39 mouse cellular contexts compared by ENCODE assay signal in the genomic region with DNA sequence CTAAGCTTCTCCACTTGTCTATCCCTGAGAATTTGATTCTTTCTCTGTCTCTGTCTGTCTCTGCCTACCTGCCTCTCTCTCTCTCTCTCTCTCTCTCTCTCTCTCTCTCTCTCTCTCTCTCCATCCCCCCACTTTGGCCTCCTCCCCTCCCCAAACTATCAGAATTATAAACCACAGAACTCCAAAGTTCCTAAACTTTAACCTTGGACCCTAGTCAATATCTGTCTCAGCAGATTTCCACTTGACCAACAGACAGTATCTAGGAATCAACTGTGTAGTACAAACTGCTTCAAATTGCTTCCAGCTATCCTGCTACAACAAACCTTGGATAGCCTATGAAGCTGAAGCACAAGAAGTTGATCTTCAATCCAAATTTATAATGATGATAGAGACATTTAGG. TPM values are rescaled to one million over a fixed set of nuclear protein-coding genes. Genes with fewer than 3 reads are reported as not detected.
"Had no signal": no experiment of that assay in that cellular context is flagged by ENCODE, and none has a peak within 500 bp of the region (broad histone marks: within the 10 kb centered on the region; RNA-seq: fewer than 3 reads in every experiment).

No protein-coding gene starts in this region.

- H3K27me3 ChIP-seq: heart, embryonic 13.5 days; heart, embryonic 15.5 days; hindbrain, embryonic 13.5 days; hindbrain, embryonic 15.5 days; kidney, embryonic 15.5 days; limb, embryonic 13.5 days; limb, embryonic 15.5 days; liver, embryonic 13.5 days; liver, embryonic 15.5 days had no signal

- H3K36me3 ChIP-seq: heart, embryonic 13.5 days; heart, embryonic 15.5 days; hindbrain, embryonic 13.5 days; hindbrain, embryonic 15.5 days; kidney, embryonic 15.5 days; limb, embryonic 13.5 days; limb, embryonic 15.5 days; liver, embryonic 13.5 days; liver, embryonic 15.5 days had no signal

- H3K4me3 ChIP-seq: heart, adult 2 months; heart, embryonic 13.5 days; heart, embryonic 15.5 days; hindbrain, embryonic 13.5 days; hindbrain, embryonic 15.5 days; kidney, embryonic 15.5 days; limb, embryonic 13.5 days; limb, embryonic 15.5 days; liver, embryonic 13.5 days; liver, embryonic 15.5 days had no signal

- DNase-seq: forebrain, postnatal 0 days; gastrocnemius, postnatal 14 days; gastrocnemius, postnatal 36 days; heart, adult 11 months; heart, adult 2 months; heart, postnatal 14 days; heart, postnatal 36 days; kidney, adult 18-20 months; layer of hippocampus, adult 9-11 months; layer of hippocampus, postnatal 36 days; left cerebral cortex, postnatal 4 days; liver, embryonic 13.5 days had no signal

- H3K4me2 ChIP-seq: heart, embryonic 11.5 days; heart, embryonic 13.5 days; heart, embryonic 15.5 days; hindbrain, embryonic 13.5 days; hindbrain, embryonic 15.5 days; kidney, embryonic 15.5 days; limb, embryonic 13.5 days; limb, embryonic 15.5 days; liver, embryonic 11.5 days; liver, embryonic 13.5 days; liver, embryonic 15.5 days had no signal

- H3K9me3 ChIP-seq: heart, embryonic 13.5 days; heart, embryonic 15.5 days; kidney, embryonic 15.5 days; limb, embryonic 13.5 days; limb, embryonic 15.5 days; liver, embryonic 13.5 days; liver, embryonic 15.5 days had no signal

- H3K4me1 ChIP-seq: heart, embryonic 13.5 days; heart, embryonic 15.5 days; hindbrain, embryonic 13.5 days; hindbrain, embryonic 15.5 days; kidney, embryonic 15.5 days; limb, embryonic 13.5 days; limb, embryonic 15.5 days; liver, embryonic 13.5 days; liver, embryonic 15.5 days had no signal

- H3K9ac ChIP-seq: forebrain, postnatal 0 days; heart, embryonic 13.5 days; heart, embryonic 15.5 days; hindbrain, embryonic 13.5 days; hindbrain, embryonic 15.5 days; kidney, embryonic 15.5 days; limb, embryonic 13.5 days; limb, embryonic 15.5 days; liver, embryonic 13.5 days; liver, embryonic 15.5 days had no signal

- ATAC-seq: forebrain, postnatal 0 days; hindbrain, postnatal 0 days; intestine, embryonic 16.5 days had no signal

- H3K27ac ChIP-seq: heart, adult 2 months; heart, embryonic 13.5 days; heart, embryonic 15.5 days; hindbrain, embryonic 13.5 days; hindbrain, embryonic 15.5 days; hindbrain, postnatal 0 days; kidney, embryonic 15.5 days; kidney, postnatal 0 days; limb, embryonic 13.5 days; limb, embryonic 15.5 days; liver, embryonic 13.5 days; liver, embryonic 15.5 days had no signal

RNA-seq across cellular contexts. Expression of gene Slc22a29, which starts 10.2 kb away (rescaled TPM):
- total RNA-seq: forebrain, postnatal 0 days; gastrocnemius, adult 18-20 months; gastrocnemius, adult 8-10 months; gastrocnemius, postnatal 14 days; gastrocnemius, postnatal 36 days; heart, adult 2 months; heart, postnatal 14 days; heart, postnatal 36 days; hematopoietic stem cell, adult 5-6 weeks; hindbrain, postnatal 0 days; layer of hippocampus, adult 18-20 months; layer of hippocampus, adult 8-10 months; layer of hippocampus, postnatal 14 days; layer of hippocampus, postnatal 36 days; left cerebral cortex, adult 8-10 months; left cerebral cortex, postnatal 10 days; left cerebral cortex, postnatal 25 days; left cerebral cortex, postnatal 4 days had no signal
- polyA plus RNA-seq: heart, adult 2 months; heart, embryonic 11.5 days; heart, embryonic 13.5 days; heart, embryonic 15.5 days; heart, postnatal 0 days; hindbrain, embryonic 11.5 days; hindbrain, embryonic 13.5 days; hindbrain, embryonic 15.5 days; hindbrain, postnatal 0 days; intestine, embryonic 14.5 days; large intestine, adult 2 months; limb, embryonic 11.5 days; limb, embryonic 15.5 days; liver, embryonic 11.5 days; liver, embryonic 13.5 days had no signal
